Mouse (Mus musculus): ENCODE data around the gene Cth. TPM values are rescaled to one million over a fixed set of nuclear protein-coding genes. Genes with fewer than 3 reads are reported as not detected.

The Cth gene
- total and polyA plus RNA-seq, 2 experiments from 2014 or later, result 0.14 to 1.1 TPM

- no peaks in the 10 kb centered on the region for H3K4me1 ChIP-seq (ENCODE audit: control insufficient read depth, insufficient read depth)
- no peak overlapping the region for H3K4me3 ChIP-seq (ENCODE audit: low read depth, low read length)
- TF ChIP-seq CTCF (IDR thresholded peaks at IDR 0.05; ENCODE audit: low read depth) (no peak), EP300 (IDR thresholded peaks at IDR 0.05; ENCODE audit: low read depth) (no peak)
- no peaks in the 10 kb centered on the region for H3K9me3 ChIP-seq (replicated peaks; ENCODE audit: control insufficient read depth, low read length)
- H3K36me3 ChIP-seq (replicated peaks; ENCODE audit: control insufficient read depth, insufficient read depth, low read length), result no peaks in the 10 kb centered on the region
- no peak overlapping the region for H3K4me2 ChIP-seq (ENCODE audit: low read depth, low read length)
- DNase-seq (ENCODE audit: low spot score), result no peak
- ATAC-seq (ENCODE audit: insufficient read depth, low read depth), result no peak
- H3K27ac ChIP-seq (ENCODE audit: low read depth), result no peak overlapping the region
- no peaks in the 10 kb centered on the region for H3K27me3 ChIP-seq (ENCODE audit: control insufficient read depth, insufficient read depth, low read length)
- H3K9ac ChIP-seq (replicated peaks; ENCODE audit: low read depth, low read length), result no peak overlapping the region
Measured at GRCm38 (mm10) chr3:157891819-157892218, 33.1 kb downstream of the Cth start.

DNA sequence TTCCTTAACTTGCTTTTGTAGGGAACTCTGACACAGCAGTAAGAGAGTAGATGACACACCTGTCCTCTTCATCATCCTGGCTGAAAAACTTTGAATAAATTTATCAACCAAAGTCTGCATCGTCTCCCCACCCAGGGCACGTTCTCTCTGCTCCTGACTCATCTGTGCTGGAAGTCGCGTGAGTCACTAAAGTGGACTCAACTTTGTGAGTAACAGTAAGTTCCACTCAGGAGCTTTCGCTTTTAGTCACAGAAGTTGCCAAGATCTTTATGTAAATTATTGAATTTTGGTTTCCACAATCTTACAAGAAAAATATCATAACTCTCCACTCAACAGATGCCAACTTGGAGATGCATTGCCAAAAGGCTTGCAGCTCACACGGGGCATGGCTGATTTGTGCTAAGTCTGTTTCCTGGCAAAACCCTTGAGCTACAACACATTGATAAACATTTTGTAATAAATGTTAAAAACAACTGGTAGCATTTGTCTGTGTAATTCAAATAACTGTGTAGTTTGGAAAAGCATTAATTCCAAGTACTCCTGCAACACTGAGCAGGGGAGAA is 40.7 kb downstream of the Cth start:
- H3K4me1 ChIP-seq (ENCODE audit: control insufficient read depth, insufficient read depth), result no peaks in the 10 kb centered on the region
- no peak overlapping the region for H3K4me2 ChIP-seq (ENCODE audit: low read depth, low read length)
- H3K36me3 ChIP-seq (replicated peaks; ENCODE audit: control insufficient read depth, insufficient read depth, low read length), result no peaks in the 10 kb centered on the region
- no peak overlapping the region for H3K4me3 ChIP-seq (ENCODE audit: low read depth, low read length)
- ATAC-seq (ENCODE audit: insufficient read depth, low read depth), result no peak
- DNase-seq (ENCODE audit: low spot score), result no peak
- no peak overlapping the region for H3K27ac ChIP-seq (ENCODE audit: low read depth)
- 70% methylated on average over 6 of the region's 6 CpGs for WGBS
- H3K9ac ChIP-seq (replicated peaks; ENCODE audit: low read depth, low read length), result no peak overlapping the region
- H3K27me3 ChIP-seq (ENCODE audit: control insufficient read depth, insufficient read depth, low read length), result no peaks in the 10 kb centered on the region
- H3K9me3 ChIP-seq (replicated peaks; ENCODE audit: control insufficient read depth, low read length), result no peaks in the 10 kb centered on the region
- TF ChIP-seq CTCF (IDR thresholded peaks at IDR 0.05; ENCODE audit: low read depth) (no peak), EP300 (IDR thresholded peaks at IDR 0.05; ENCODE audit: low read depth) (no peak)

DNA sequence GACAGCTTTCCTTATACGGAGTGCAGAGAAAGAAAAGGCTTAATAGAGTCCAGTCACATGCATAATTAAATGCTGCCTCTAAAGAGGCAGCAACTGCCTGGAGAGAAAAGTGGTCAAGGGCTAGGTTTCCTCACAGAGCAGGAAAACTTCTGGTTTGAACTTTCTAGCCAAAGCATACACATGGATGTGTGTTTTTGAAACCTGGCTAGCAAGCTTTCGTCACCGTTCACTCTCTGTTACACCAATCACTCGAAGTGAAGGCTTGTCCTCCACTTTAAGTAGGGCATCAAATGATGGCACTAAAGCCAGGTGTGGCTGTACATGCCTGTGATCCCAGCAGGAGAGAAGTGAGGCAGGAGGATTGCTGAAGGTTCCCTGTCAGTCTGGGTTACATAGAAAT is 41.8 kb downstream of the Cth start:
- Histone ChIP-seq H3K36me3 (replicated peaks; ENCODE audit: control insufficient read depth, insufficient read depth, low read length) (no peaks in the 10 kb centered on the region), H3K27me3 (ENCODE audit: control insufficient read depth, insufficient read depth, low read length) (no peaks in the 10 kb centered on the region), H3K4me2 (ENCODE audit: low read depth, low read length) (no peak overlapping the region), H3K9me3 (replicated peaks; ENCODE audit: control insufficient read depth, low read length) (no peaks in the 10 kb centered on the region), H3K9ac (replicated peaks; ENCODE audit: low read depth, low read length) (no peak overlapping the region), H3K4me3 (ENCODE audit: low read depth, low read length) (no peak overlapping the region), H3K27ac (ENCODE audit: low read depth) (no peak overlapping the region), H3K4me1 (ENCODE audit: control insufficient read depth, insufficient read depth) (no peaks in the 10 kb centered on the region)
- DNase-seq (ENCODE audit: low spot score) (no peak), ATAC-seq (ENCODE audit: insufficient read depth, low read depth) (no peak)
- WGBS, result 71% methylated on average over 4 of the region's 4 CpGs
- TF ChIP-seq CTCF (IDR thresholded peaks at IDR 0.05; ENCODE audit: low read depth) (no peak), EP300 (IDR thresholded peaks at IDR 0.05; ENCODE audit: low read depth) (no peak)

- 82% methylated on average over 3 of the region's 3 CpGs for WGBS
- TF ChIP-seq CTCF (IDR thresholded peaks at IDR 0.05; ENCODE audit: low read depth), result no peak
- no peak for TF ChIP-seq EP300 (IDR thresholded peaks at IDR 0.05; ENCODE audit: low read depth)
- DNase-seq (ENCODE audit: low spot score), result no peak
- Histone ChIP-seq H3K4me2 (ENCODE audit: low read depth, low read length) (no peak overlapping the region), H3K9ac (replicated peaks; ENCODE audit: low read depth, low read length) (no peak overlapping the region), H3K9me3 (replicated peaks; ENCODE audit: control insufficient read depth, low read length) (no peaks in the 10 kb centered on the region), H3K4me1 (ENCODE audit: control insufficient read depth, insufficient read depth) (no peaks in the 10 kb centered on the region), H3K4me3 (ENCODE audit: low read depth, low read length) (no peak overlapping the region), H3K27me3 (ENCODE audit: control insufficient read depth, insufficient read depth, low read length) (no peaks in the 10 kb centered on the region), H3K27ac (ENCODE audit: low read depth) (no peak overlapping the region), H3K36me3 (replicated peaks; ENCODE audit: control insufficient read depth, insufficient read depth, low read length) (no peaks in the 10 kb centered on the region)
- ATAC-seq (ENCODE audit: insufficient read depth, low read depth), result no peak
Measured at GRCm38 (mm10) chr3:157881992-157882391, 42.9 kb downstream of the Cth start.

GRCm38 (mm10) chr3:157880983-157881382 is 43.9 kb downstream of the Cth start:
- no peak for TF ChIP-seq CTCF (IDR thresholded peaks at IDR 0.05; ENCODE audit: low read depth)
- TF ChIP-seq EP300 (IDR thresholded peaks at IDR 0.05; ENCODE audit: low read depth), result no peak
- ATAC-seq (ENCODE audit: insufficient read depth, low read depth), result no peak

DNA sequence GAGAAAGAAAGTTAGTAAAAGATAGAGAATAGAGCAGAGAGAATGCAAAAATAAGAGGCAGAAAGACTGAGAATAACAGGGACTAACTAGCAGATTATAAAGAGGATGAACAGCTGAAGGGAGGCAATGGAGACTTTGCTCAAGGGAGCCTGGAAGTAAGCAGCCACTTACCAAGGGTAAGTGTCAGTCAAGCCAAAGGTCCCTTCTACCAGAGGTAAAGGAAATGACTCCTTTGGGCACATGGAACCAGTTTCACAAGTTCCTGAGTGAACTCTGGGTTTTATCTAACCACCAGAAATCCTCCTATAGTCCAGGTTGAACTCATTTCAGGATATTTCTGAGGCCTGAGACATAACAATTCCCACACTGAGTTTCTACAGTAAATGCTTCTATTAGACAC is 47.0 kb downstream of the Cth start:
- H3K27me3 ChIP-seq (ENCODE audit: control insufficient read depth, insufficient read depth, low read length), result no peaks in the 10 kb centered on the region
- TF ChIP-seq EP300 (IDR thresholded peaks at IDR 0.05; ENCODE audit: low read depth) (no peak), CTCF (IDR thresholded peaks at IDR 0.05; ENCODE audit: low read depth) (no peak)
- no peaks in the 10 kb centered on the region for H3K36me3 ChIP-seq (replicated peaks; ENCODE audit: control insufficient read depth, insufficient read depth, low read length)
- no peak overlapping the region for H3K4me3 ChIP-seq (ENCODE audit: low read depth, low read length)
- H3K9me3 ChIP-seq (replicated peaks; ENCODE audit: control insufficient read depth, low read length), result no peaks in the 10 kb centered on the region
- no peaks in the 10 kb centered on the region for H3K4me1 ChIP-seq (ENCODE audit: control insufficient read depth, insufficient read depth)
- ATAC-seq (ENCODE audit: insufficient read depth, low read depth) (no peak), DNase-seq (ENCODE audit: low spot score) (no peak)
- H3K4me2 ChIP-seq (ENCODE audit: low read depth, low read length), result no peak overlapping the region
- no peak overlapping the region for H3K9ac ChIP-seq (replicated peaks; ENCODE audit: low read depth, low read length)
- H3K27ac ChIP-seq (ENCODE audit: low read depth), result no peak overlapping the region

More at GRCm38 (mm10) chr3:157880983-157881382, 43.9 kb downstream of the Cth start:
- no peak for DNase-seq (ENCODE audit: low spot score)
- no peaks in the 10 kb centered on the region for H3K4me1 ChIP-seq (ENCODE audit: control insufficient read depth, insufficient read depth)
- H3K27me3 ChIP-seq (ENCODE audit: control insufficient read depth, insufficient read depth, low read length), result no peaks in the 10 kb centered on the region
- no peak overlapping the region for H3K4me2 ChIP-seq (ENCODE audit: low read depth, low read length)
- H3K27ac ChIP-seq (ENCODE audit: low read depth), result no peak overlapping the region
- 79% methylated on average over 3 of the region's 3 CpGs for WGBS
- no peaks in the 10 kb centered on the region for H3K9me3 ChIP-seq (replicated peaks; ENCODE audit: control insufficient read depth, low read length)
- H3K36me3 ChIP-seq (replicated peaks; ENCODE audit: control insufficient read depth, insufficient read depth, low read length), result no peaks in the 10 kb centered on the region
- no peak overlapping the region for H3K9ac ChIP-seq (replicated peaks; ENCODE audit: low read depth, low read length)
- H3K4me3 ChIP-seq (ENCODE audit: low read depth, low read length), result no peak overlapping the region
